Mouse (Mus musculus): ENCODE data around the gene Podnl1. TPM values are rescaled to one million over a fixed set of nuclear protein-coding genes. Genes with fewer than 3 reads are reported as not detected.

Podnl1 gene
- total and polyA plus RNA-seq, 2 experiments from 2014 or later = 0.04 TPM; not detected in 1

DNA sequence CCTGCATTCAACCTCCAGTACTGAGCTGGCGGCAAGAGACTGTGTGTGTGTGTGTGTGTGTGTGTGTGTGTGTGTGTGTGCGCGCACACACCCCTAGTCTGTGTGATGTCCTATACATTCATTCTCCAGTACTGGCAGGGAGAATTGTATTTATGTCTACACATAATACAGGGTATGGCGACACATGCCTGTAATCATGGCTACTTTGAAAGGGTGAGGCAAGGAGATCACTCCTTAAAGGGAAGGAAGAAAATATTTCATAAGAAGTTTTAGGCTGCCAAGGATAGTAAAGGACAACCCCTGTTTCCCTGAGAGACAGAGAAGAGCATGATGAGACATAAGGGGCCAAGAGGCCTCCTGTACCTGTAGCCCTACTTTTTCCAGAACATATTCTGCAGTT lies 31.8 kb downstream of the Podnl1 start:
- DNase-seq (ENCODE audit: low spot score) = no peak
- no peak overlapping the region for H3K4me3 ChIP-seq (ENCODE audit: low read depth, low read length)

GRCm38 (mm10) chr8:84167696-84168095 lies 41.9 kb downstream of the Podnl1 start:
- ATAC-seq (ENCODE audit: insufficient read depth, low read depth) = no peak
- H3K27ac ChIP-seq (ENCODE audit: low read depth) = no peak overlapping the region

More for the DNA sequence above, 31.8 kb downstream of the Podnl1 start:
- TF ChIP-seq EP300 (IDR thresholded peaks at IDR 0.05; ENCODE audit: low read depth) (no peak), CTCF (IDR thresholded peaks at IDR 0.05; ENCODE audit: low read depth) (no peak)
- 88% methylated on average over 4 of the region's 4 CpGs for WGBS
- H3K9me3 ChIP-seq (replicated peaks; ENCODE audit: control insufficient read depth, low read length) = no peaks in the 10 kb centered on the region
- no peak overlapping the region for H3K9ac ChIP-seq (replicated peaks; ENCODE audit: low read depth, low read length)
- no peak overlapping the region for H3K27ac ChIP-seq (ENCODE audit: low read depth)
- no peaks in the 10 kb centered on the region for H3K4me1 ChIP-seq (ENCODE audit: control insufficient read depth, insufficient read depth)
- ATAC-seq (ENCODE audit: insufficient read depth, low read depth) = no peak
- H3K4me2 ChIP-seq (ENCODE audit: low read depth, low read length) = no peak overlapping the region
- H3K36me3 ChIP-seq (replicated peaks; ENCODE audit: control insufficient read depth, insufficient read depth, low read length) = no peaks in the 10 kb centered on the region
- no peaks in the 10 kb centered on the region for H3K27me3 ChIP-seq (ENCODE audit: control insufficient read depth, insufficient read depth, low read length)

GRCm38 (mm10) chr8:84170096-84170495 lies 44.3 kb downstream of the Podnl1 start:
- no peak overlapping the region for H3K9ac ChIP-seq (replicated peaks; ENCODE audit: low read depth, low read length)
- DNase-seq (ENCODE audit: low spot score) = no peak
- no peaks in the 10 kb centered on the region for H3K9me3 ChIP-seq (replicated peaks; ENCODE audit: control insufficient read depth, low read length)
- H3K36me3 ChIP-seq (replicated peaks; ENCODE audit: control insufficient read depth, insufficient read depth, low read length) = peaks cover 17% of the 10 kb centered on the region
- TF ChIP-seq CTCF (IDR thresholded peaks at IDR 0.05; ENCODE audit: low read depth) (no peak), EP300 (IDR thresholded peaks at IDR 0.05; ENCODE audit: low read depth) (no peak)
- no peak overlapping the region for H3K4me3 ChIP-seq (ENCODE audit: low read depth, low read length)
- H3K4me1 ChIP-seq (ENCODE audit: control insufficient read depth, insufficient read depth) = no peaks in the 10 kb centered on the region
- WGBS = 78% methylated on average over 5 of the region's 5 CpGs
- no peak for ATAC-seq (ENCODE audit: insufficient read depth, low read depth)
- H3K4me2 ChIP-seq (ENCODE audit: low read depth, low read length) = no peak overlapping the region
- H3K27me3 ChIP-seq (ENCODE audit: control insufficient read depth, insufficient read depth, low read length) = no peaks in the 10 kb centered on the region
- no peak overlapping the region for H3K27ac ChIP-seq (ENCODE audit: low read depth)

More at GRCm38 (mm10) chr8:84167696-84168095, 41.9 kb downstream of the Podnl1 start:
- TF ChIP-seq CTCF (IDR thresholded peaks at IDR 0.05; ENCODE audit: low read depth) = no peak
- no peak for TF ChIP-seq EP300 (IDR thresholded peaks at IDR 0.05; ENCODE audit: low read depth)
- H3K4me1 ChIP-seq (ENCODE audit: control insufficient read depth, insufficient read depth) = no peaks in the 10 kb centered on the region
- no peak for DNase-seq (ENCODE audit: low spot score)
- H3K4me3 ChIP-seq (ENCODE audit: low read depth, low read length) = no peak overlapping the region
- H3K36me3 ChIP-seq (replicated peaks; ENCODE audit: control insufficient read depth, insufficient read depth, low read length) = peaks cover 9% of the 10 kb centered on the region; the same call in 1 of the 2 replicates
- H3K4me2 ChIP-seq (ENCODE audit: low read depth, low read length) = no peak overlapping the region
- no peak overlapping the region for H3K9ac ChIP-seq (replicated peaks; ENCODE audit: low read depth, low read length)
- no peaks in the 10 kb centered on the region for H3K27me3 ChIP-seq (ENCODE audit: control insufficient read depth, insufficient read depth, low read length)
- no peaks in the 10 kb centered on the region for H3K9me3 ChIP-seq (replicated peaks; ENCODE audit: control insufficient read depth, low read length)
- WGBS = 67% methylated on average over 2 of the region's 2 CpGs

GRCm38 (mm10) chr8:84173861-84174260 lies 48.1 kb downstream of the Podnl1 start:
- Histone ChIP-seq H3K27me3 (ENCODE audit: control insufficient read depth, insufficient read depth, low read length) (no peaks in the 10 kb centered on the region), H3K9ac (replicated peaks; ENCODE audit: low read depth, low read length) (no peak overlapping the region), H3K4me1 (ENCODE audit: control insufficient read depth, insufficient read depth) (no peaks in the 10 kb centered on the region), H3K4me3 (ENCODE audit: low read depth, low read length) (no peak overlapping the region), H3K36me3 (replicated peaks; ENCODE audit: control insufficient read depth, insufficient read depth, low read length) (peaks cover 20% of the 10 kb centered on the region), H3K4me2 (ENCODE audit: low read depth, low read length) (no peak overlapping the region), H3K27ac (ENCODE audit: low read depth) (no peak overlapping the region), H3K9me3 (replicated peaks; ENCODE audit: control insufficient read depth, low read length) (no peaks in the 10 kb centered on the region)
- TF ChIP-seq EP300 (IDR thresholded peaks at IDR 0.05; ENCODE audit: low read depth) (no peak), CTCF (IDR thresholded peaks at IDR 0.05; ENCODE audit: low read depth) (peak; percentile 37)
- ATAC-seq (ENCODE audit: insufficient read depth, low read depth) = no peak
- WGBS = 82% methylated on average over 6 of the region's 6 CpGs
- DNase-seq (ENCODE audit: low spot score) = no peak

DNA sequence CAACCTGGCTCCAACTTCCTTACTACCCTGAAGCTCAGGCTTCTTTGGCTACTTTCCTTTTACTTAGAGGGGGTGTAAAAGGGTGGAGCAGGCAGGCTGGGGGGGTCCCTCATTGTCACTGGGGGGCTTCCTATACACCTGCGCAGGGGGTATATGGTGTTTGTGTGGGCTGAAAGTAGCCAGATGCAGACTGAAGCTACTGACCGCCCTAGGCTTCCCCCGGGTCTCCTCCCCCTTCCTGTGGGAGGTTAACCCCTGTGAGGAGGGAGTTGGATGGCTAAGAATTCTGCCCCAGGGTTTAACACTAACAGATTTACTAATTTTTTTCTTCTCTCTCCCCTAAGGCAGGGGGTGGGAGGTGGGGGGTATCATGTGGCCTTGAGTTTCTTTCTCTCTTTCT lies 50.8 kb downstream of the Podnl1 start:
- no peak for ATAC-seq (ENCODE audit: insufficient read depth, low read depth)

GRCm38 (mm10) chr8:84177405-84177804 lies 51.6 kb downstream of the Podnl1 start:
- ATAC-seq (ENCODE audit: insufficient read depth, low read depth) (no peak), DNase-seq (ENCODE audit: low spot score) (no peak)
- Histone ChIP-seq H3K36me3 (replicated peaks; ENCODE audit: control insufficient read depth, insufficient read depth, low read length) (peaks cover 14% of the 10 kb centered on the region), H3K4me2 (ENCODE audit: low read depth, low read length) (no peak overlapping the region), H3K4me3 (ENCODE audit: low read depth, low read length) (no peak overlapping the region), H3K27ac (ENCODE audit: low read depth) (no peak overlapping the region), H3K9ac (replicated peaks; ENCODE audit: low read depth, low read length) (no peak overlapping the region), H3K4me1 (ENCODE audit: control insufficient read depth, insufficient read depth) (peaks cover 15% of the 10 kb centered on the region; the same call in 1 of the 2 replicates), H3K27me3 (ENCODE audit: control insufficient read depth, insufficient read depth, low read length) (no peaks in the 10 kb centered on the region), H3K9me3 (replicated peaks; ENCODE audit: control insufficient read depth, low read length) (no peaks in the 10 kb centered on the region)
- WGBS = 82% methylated on average over 3 of the region's 3 CpGs
- TF ChIP-seq CTCF (IDR thresholded peaks at IDR 0.05; ENCODE audit: low read depth) = no peak
- TF ChIP-seq EP300 (IDR thresholded peaks at IDR 0.05; ENCODE audit: low read depth) = no peak

More for the DNA sequence above, 50.8 kb downstream of the Podnl1 start:
- no peaks in the 10 kb centered on the region for H3K9me3 ChIP-seq (replicated peaks; ENCODE audit: control insufficient read depth, low read length)
- TF ChIP-seq CTCF (IDR thresholded peaks at IDR 0.05; ENCODE audit: low read depth) = no peak
- no peak for TF ChIP-seq EP300 (IDR thresholded peaks at IDR 0.05; ENCODE audit: low read depth)
- peaks cover 15% of the 10 kb centered on the region; the same call in 1 of the 2 replicates for H3K4me1 ChIP-seq (ENCODE audit: control insufficient read depth, insufficient read depth)
- WGBS = 24% methylated on average over 3 of the region's 3 CpGs
- no peaks in the 10 kb centered on the region for H3K27me3 ChIP-seq (ENCODE audit: control insufficient read depth, insufficient read depth, low read length)
- no peak overlapping the region for H3K27ac ChIP-seq (ENCODE audit: low read depth)
- DNase-seq (ENCODE audit: low spot score) = no peak
- no peak overlapping the region for H3K4me3 ChIP-seq (ENCODE audit: low read depth, low read length)
- H3K36me3 ChIP-seq (replicated peaks; ENCODE audit: control insufficient read depth, insufficient read depth, low read length) = peaks cover 20% of the 10 kb centered on the region
- H3K9ac ChIP-seq (replicated peaks; ENCODE audit: low read depth, low read length) = no peak overlapping the region
- H3K4me2 ChIP-seq (ENCODE audit: low read depth, low read length) = no peak overlapping the region
